Mouse (Mus musculus): ENCODE results near the gene Vsnl1.

Gene Vsnl1

DNA sequence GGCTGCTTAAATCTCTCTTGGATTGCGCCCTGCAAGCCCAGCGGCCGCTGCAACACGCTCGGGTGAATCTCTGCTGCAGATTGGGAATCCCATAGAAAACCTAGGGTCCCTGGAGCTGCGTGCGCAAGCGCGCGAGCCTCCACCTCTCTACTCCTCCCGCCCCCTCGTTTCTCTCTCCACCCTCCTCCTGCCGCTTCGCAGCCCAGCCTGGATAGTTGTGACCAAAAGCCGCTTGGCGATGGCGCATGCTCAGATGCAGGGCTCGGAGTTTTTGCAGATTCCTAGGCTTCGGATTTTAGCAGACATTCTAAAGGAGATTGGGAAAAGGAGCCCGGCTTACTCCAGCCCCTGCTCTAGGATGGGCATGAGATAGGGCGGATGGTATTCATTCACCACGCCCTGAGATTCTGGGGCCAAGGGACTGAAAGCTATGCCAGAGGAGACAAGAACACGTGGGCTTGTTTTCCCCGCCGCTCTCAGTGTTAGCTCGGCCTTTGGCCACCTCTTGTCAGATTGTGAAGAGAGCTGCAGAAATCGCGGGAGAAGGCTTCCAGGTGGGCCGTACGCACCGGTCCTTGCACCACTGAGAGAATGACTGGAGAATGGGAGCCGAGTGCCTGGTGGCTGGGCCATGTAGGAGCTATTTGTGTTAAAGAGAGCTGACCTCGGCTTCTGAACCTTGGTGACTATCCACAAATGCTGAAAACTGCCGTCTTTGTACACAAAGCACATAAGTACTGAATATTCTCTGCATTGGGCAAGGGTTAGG lies at the start of gene Vsnl1:
Gene Vsnl1 (minus strand): TSS at position 117 of the 769 bp plus-strand sequence.
- peak; percentile 21 to 22 for DNase-seq

DNA sequence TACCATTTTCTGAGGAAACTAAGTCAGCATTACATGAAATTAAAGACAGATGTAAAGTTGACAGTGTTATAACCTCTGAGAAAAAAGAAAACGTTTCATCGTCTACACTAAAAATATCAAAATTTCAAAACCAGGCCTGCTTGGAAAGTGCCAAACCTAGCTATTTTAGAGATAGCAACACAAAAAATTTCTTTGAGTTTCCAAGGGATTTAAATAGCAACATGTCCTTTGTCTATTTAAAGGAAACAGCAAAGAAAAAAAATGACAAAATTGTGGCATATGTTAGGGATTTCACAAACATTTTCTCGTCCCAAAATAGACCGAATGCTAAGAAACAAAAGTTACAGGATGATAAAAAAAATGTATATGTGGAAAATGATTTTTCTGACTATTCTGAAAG lies 20.2 kb upstream of the Vsnl1 start:
- DNase-seq, result no peak

DNA sequence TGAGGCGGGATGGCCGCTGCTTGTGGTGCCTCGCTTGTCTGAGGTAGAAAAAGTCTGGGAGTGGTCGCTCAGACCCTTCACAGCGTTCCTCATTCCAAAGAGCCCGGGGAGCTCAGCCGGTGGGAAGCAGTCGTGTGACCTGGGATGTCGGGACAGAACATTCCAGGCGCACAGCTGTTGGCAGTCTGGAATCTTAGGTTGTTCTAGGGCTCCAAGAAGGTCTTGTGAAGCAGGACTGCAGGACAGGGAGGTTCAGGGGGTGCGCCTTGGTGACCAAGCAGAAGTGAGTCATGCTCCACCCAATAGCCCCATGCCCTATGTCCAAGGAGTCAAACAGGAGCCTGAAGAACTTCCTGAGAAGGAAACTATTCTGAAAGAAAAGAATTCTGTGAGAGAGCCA lies 19.8 kb upstream of the Vsnl1 start:
- DNase-seq, result no peak

DNA sequence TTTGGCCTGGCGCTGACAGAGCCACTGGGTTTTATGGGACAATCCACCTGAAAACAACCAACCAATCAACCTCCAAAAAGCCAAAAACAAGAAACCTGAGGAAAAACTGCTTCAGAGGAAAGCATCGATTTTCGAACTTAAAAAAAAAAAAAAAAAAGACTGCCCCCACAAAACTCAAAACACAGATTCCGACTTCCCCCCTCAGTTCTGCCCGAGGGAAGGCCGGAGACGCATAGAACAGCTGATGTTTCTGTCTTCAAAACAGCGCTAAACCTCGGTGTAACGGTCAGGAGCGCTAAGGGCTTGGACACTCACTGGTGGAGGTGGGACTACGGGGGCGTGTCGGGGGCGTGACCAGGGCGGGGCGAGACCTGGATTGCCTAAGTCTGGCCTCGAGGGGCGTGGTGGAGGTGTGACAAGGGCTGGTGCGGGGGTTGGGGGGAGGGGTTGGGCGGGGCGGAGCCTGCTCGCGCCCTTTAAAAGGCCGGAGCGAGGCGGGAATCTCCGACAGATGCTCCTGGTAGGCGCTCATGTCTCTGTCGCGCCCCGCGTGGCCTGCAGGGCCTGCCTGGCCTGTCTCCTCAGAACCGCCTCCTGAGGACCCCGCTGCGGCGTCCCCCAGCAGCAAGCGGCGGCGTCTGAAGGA lies 19.3 kb upstream of the Vsnl1 start, which contains the start of gene Rad51ap2:
Gene Rad51ap2 (plus strand): TSS at position 531 of the 646 bp plus-strand sequence.
- DNase-seq, result peak; percentile 81 to 88

DNA sequence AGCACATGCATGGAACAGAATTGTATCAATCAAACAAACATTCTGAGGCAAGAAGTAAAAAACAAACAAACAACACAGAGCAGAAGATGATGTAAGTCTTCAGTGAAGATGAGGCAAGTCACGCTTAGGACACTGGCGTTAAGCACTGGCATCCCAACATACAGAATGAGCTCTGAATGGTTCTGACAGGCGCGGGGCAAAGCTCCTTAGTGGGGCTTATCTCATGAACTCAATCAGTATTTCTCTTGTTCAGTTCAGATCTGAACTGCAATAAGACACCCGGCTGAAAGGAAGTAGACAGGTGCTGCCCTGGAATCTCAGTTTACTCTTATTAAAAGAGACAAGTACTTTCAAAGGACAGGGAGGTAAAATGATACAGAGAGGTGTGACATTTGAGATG lies 17.7 kb upstream of the Vsnl1 start:
- DNase-seq, result no peak

DNA sequence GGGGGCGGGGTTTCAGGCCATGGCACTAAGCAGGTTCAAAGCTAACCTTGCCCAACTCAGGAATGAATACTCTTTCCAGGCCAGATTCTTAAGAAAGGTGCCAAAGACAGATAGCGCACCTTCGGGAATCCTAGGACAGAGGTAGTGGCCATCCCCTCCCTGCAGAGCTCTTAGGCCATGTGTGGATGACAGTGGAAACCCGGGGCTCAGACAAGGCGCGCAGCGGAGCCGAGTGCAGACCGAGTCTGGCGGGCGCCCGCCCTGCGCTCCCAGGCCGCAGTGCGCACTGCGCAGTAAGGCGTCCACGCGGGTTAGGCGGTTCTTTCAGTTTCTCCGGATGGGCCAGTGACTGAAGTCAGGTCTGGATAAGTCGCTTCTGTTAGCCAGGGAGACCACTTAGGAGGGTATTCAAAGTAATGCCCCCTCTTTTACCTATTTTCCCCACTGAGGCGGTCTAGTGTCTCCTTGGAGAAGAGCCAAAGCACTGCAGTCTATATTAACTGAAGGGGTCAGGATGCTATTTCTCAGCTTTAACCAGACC lies 1.6 kb upstream of the Vsnl1 start:
- no peak for DNase-seq

DNA sequence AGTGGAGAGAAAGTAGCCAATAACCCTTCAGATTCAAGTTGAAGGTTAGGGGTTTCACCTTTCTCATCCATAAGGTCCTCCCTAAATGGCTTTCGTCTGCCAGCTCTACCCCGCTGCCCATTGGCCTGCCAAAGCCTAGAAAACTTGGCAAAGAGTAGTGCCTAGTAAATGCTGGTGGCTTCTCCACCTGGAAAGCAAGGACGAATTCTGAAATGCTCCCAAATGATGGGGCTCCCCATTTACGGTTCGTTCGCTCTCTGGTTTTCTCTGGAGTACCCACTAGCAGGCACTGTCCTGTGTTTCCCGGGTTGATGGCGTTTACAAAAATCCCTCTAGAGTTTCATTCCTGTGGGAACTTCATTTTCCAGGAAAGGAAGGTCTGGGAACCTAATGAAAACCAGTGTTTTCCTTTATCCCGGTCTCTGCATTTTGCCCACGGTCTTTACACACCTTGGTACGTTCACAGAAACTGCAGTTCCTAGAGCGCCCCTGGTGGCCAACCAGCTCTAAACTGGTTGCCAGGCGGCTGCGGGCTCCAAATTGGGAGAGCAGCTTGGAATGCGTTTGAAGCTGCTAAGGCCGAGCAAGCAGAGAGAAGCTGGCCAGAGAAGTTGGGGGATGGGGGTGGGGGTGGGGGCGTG lies 973 bp upstream of the Vsnl1 start:
- peak; percentile 46 to 68 for DNase-seq

DNA sequence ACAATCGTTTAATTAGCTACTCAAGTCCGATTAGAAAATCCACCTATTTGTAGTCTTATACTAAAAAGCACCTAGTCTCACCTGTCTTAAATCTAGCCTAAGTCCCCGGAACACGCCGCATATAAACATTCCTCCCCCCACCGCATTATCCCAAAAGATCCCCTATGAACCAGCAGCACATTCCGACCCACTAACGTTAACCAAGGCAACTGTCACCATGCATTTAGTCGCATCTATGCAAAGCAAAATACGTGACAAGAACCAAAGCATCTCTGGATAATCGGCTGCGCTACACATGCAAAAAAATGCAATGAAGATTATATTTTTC lies 426 bp downstream of the Vsnl1 start:
- no peak for DNase-seq

DNA sequence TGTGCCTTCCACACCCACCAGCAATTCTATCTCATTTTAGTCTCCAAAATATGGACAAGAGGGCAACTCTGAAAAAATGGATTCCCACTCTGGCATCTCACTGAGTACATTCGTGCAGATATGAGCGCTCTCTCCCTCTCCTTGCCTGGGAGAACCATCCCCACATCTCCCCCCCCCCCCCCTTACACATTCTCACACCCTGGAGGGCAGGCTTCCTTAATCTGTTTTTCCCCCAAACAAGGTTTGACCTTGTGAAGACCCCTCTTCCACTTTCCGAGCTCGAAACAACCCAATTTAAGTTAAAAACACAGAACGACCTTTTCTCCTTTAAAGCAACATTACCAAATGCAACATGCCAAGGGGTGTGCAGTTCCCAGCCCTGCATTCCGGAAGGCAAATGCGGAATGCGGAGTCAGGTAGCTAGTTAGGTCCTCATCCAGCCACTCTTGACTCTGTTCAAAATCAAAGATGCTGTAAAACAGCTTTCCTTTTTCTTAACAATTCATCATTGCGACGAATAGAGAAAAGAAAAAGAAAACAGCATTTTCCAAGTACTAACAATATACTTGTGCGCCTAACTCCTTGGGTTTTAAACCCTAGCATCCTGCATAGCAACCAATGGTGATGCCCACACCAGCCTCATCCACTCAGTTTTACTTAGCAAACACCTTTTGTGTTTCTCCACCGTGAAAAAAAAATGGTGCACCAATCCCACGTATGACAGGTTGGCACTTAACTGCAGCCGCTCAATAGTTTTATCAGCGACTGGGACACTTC lies 979 bp downstream of the Vsnl1 start:
- DNase-seq, result no peak

DNA sequence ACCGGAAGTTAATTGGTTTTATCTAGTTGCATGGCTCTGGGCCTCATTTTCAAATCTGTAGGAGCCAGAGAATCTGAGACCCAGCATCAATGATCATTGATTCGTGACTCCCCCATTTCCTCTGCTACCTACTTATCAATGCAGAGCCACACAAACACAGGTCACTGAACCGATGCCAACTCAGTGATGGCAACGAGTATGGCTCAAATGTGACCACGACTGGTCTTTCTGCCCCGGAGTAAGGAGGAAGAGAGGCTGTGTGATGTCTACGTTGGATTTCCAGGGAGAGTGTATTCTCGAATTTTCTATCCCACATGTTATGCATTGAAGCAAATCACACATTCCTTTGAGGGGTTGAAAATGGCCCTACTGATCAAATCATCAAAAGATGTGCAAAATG lies 2.0 kb downstream of the Vsnl1 start:
- no peak for DNase-seq

DNA sequence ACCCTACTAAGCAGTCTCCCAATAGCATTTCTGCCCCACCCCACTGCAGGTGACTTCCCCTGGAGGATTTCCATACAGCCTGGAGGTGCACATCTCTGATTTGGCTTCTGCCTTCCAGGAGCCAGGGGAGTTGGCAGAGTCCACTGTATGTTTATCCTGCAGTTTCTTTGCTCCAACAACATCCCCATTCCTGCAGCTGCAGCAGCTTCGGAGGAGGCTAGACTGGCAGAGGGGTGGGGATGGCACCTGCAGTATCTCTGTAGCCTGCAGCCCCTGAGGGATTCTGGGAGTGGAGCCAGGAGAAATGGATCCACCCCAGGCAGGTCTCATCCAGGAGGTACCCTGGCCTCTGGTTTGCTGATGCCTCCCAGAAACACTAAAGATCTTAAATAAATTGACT lies 2.7 kb downstream of the Vsnl1 start:
- no peak for DNase-seq

DNA sequence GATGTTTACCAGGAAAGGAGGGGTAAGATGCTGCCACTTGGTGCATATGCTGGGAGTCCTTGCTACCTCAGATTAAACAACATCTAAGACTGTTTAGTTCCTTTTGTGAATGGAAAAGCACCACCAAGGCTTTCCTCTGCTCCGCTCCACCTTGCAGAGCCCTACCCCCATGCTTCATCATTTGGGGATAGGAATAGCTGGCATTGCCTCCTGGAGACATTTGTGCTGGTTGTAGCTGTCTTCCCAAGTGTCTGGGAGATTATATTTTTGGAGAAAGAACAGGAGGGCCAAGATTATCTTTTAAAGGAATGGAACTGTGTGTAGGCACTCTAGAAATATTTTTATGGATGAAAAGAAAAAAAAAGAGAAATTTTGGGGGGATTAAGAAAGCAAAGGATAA lies 3.3 kb downstream of the Vsnl1 start:
- no peak for DNase-seq

DNA sequence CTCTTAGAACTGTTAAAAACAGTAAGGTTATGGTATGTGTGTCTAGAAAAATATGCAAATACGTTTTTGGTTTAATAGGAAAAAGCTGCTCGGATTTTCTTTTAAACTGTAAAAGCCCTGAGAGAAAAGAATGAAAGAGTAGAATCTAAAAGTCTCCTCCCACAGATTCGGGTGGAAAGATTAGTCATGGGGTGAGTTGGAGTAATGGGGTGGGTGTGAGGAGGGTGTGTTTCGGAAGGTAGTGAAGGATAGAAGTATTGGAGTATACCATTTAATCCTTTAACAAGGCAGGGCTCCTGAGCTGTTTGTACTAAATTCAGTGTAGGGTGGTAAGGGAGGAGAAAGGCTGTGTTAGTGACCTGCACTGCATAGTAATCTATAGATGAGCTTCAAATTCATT lies 9.0 kb downstream of the Vsnl1 start:
- DNase-seq, result no peak

DNA sequence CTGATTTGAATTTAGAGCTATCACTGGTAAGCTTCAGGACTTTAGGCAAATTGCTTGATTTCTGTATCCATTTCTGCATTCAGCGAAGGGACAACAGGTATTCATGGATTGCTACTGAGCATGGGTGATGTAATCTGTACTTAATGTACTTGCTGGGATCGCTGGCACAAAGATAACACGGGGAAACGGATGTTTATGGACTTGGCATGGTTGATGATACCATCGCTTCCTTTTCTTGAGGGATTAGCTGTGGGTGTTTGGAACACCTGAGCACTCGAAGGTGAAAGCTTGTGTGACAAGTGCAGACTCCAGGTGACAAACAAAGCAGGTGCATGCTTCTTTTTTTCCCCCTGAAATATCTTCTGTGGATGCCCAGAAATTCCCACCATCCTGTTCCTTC lies 18.3 kb downstream of the Vsnl1 start:
- no peak for DNase-seq

DNA sequence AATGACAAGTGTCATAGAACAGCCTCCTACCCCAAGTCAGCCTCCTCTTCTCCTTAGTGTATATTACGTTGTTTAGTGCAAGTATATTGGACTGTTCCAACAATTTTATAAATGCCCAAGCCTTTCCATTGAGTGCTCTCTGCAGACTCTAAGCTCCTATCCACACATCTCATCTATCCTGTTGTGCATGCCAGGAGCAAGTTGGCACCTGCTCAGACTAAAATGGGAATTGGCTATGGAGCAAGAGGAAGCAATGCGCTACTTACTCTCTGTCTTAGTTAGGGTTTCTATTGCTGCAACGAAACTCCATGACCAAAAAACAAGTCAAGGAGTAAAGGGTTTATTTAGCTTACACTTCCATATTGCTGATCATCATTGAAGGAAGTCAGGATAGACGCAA lies 28.7 kb downstream of the Vsnl1 start:
- DNase-seq, result no peak

DNA sequence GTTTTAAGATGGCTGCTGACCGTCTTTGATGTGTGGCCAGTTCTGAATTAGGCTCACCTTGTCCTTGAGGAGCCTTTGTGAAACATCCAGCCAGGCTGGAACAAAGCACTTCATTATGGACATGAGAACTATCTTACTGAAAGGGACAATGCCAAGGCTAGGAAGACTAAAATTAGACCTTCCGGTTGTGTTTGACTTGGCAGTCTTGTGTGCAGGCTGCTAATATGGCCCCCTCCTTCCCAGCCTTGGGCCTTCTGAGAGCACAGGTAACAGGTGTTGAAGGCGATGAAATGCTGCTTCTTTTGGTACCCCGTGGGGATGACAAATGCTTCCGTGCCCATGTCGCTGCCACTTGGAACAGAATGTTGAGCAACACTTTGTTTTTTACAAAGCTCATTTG lies 37.6 kb downstream of the Vsnl1 start:
- DNase-seq, result no peak

DNA sequence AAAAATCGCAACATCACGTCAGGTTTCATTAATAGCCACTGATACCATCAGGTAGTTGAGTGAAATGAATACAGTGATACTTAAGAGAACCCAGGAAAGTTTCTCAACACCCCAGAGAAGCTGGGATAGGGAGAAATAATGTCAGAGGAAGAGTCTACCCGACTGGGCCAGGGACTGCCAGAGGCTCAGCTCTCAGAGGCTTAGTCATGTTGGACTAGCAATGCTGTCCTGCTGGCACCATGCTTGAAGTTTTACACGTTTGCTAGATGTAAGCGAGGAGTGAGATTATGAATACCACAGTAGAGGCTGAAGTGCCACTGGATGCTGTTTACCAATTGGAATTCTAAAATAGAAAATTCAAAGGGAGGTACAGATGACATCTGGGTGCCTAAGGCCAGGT lies 39.4 kb downstream of the Vsnl1 start:
- no peak for DNase-seq

DNA sequence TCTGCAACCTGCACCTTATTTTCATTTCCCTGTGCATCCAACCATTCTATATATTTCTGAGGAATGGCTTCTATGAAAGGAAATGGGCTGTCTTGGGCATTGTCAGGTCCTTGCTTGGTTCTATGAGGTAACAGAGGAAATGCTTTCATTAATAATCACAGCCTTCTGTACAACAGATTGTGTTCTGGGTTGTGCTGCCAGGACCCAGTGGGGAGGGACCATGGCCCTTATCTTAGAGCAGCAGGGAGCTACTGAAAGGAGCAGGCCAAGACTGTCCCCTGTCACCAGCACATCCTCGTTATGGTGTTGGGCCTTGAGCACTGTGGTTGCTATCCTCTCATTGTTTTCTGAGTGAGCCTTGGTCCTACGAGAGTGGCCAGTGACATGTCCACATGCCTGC lies 40.9 kb downstream of the Vsnl1 start:
- no peak for DNase-seq

DNA sequence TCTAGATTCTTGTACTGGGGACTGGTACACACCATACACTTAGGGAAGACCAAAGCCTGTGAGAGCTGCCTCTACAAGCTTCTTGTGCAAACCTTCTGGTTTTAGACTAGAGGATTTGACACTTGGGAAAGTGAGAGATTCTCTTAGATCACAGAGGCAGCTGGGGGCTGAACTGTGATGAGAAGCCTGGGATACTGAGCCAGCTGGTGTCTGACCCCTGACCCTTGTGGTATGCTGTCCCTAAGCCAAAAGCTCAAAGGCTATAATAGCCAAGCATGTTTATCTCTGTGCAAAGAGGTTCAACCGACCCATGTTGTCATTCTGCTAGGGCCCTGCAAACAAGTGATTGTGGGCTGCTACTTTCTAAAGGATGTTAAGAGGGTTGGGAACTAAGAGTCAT lies 43.9 kb downstream of the Vsnl1 start:
- DNase-seq, result peak; percentile 26 to 38

DNA sequence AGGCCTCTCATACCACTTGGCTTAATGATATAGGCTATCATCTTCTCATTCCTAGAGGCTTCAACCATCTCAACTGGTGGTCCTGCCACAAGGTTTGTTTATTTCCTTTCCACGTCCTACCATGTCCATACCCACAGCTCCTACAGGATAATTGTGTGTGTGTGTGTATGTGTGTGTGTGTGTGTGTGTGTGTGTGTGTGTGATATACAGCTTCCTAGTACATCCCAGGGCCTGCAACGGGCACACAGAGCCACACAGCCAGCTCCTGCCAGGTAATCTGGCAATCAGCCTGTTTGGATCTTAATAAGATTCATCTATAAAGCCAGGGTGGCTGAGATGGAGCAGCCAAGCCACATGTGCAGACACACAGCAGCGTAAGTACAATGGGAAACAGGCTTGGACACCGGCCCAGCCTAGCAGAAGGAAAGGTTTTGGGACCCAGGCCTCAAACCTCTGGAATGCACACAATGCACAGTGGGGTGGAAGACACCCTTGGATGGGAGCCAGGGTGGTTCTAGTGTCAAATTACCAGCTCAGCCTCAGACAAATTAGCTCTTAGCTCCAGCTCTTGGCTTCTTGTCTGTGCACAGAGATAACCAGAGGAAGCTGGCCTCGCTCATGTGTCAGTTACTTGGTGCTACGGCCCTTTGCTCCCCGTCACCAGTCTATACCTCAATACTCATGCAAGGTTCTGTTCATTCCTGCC lies 45.0 kb downstream of the Vsnl1 start:
- peak; percentile 6 to 9 for DNase-seq

DNA sequence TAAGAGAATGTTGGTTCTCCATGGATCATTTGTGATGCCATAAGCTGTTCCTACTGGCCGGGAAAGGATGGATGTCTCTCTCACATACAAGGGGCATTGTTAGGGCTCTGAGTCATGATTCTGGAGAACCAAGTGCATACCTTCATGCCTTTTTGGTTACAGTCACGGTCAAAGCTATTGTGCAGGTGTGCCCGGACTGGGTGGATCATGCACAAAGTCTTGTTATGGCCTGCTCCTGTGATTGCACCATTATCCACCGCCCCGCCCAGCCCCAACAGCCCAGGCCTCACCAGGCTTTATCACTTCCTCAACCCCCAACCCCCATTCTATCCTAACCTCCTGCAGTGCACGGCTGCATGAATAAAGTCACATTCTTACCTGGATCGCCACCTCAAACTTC lies 47.3 kb downstream of the Vsnl1 start:
- no peak for DNase-seq

DNA sequence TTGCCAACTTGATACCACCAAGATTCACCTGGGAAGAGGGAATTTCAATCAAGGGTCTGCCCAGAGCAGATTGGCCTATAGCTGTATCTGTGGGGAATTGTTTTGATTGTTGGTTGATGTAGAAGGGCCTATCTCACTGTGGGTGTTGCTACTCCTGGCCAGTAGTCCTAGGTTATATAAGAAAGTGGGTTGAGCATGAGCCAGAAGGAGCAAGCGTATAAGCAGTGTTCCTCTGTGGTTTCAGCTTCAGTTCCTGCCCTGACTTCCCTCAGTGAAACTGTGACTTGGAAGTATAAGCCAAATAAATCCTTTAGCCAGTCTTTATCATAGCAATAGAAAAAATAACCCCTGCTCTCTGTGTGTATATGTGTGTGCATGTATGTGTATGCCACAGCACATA lies 51.7 kb downstream of the Vsnl1 start:
- no peak for DNase-seq

DNA sequence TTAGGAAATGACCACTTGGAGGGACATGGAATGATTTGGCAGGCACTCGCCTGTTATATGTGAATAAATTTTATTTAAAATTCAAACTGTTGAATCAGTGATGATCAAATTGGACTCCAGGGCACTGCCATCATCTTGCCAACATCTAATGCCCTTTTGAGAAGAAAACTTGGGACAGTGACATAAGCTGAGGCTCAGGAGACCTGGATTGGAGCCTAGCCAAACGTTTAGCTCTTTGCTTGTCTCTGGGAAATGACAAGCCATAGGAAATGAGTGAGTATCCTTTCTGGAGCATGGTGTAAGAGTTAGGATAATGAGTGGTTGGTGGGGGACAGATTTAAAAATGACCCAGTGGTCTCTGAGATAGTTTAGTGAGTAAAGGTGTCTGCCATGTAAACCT lies 57.0 kb downstream of the Vsnl1 start:
- DNase-seq, result no peak
